Mouse (Mus musculus): ENCODE measurements around the gene Mmel1.

Gene Mmel1

GRCm38 (mm10) chr4:154864271-154864771 lies 5.1 kb upstream of the Mmel1 start:
- DNase-seq (ENCODE audit: low read depth, low spot score): peak; percentile 96

- DNase-seq (ENCODE audit: low read depth, low spot score): no peak
These were observed 4.2 kb upstream of the Mmel1 start for GRCm38 (mm10) chr4:154864961-154865760.

GRCm38 (mm10) chr4:154866391-154866790 lies 3.0 kb upstream of the Mmel1 start:
- no peak for DNase-seq (ENCODE audit: low read depth, low spot score)

GRCm38 (mm10) chr4:154867257-154867656 lies 2.1 kb upstream of the Mmel1 start:
- no peak for DNase-seq (ENCODE audit: low read depth, low spot score)

- DNase-seq (ENCODE audit: low read depth, low spot score): no peak
These were observed 1.3 kb downstream of the Mmel1 start for GRCm38 (mm10) chr4:154870721-154871120.

- peak; percentile 43 for DNase-seq (ENCODE audit: low read depth, low spot score)
These were observed 2.4 kb downstream of the Mmel1 start for GRCm38 (mm10) chr4:154871757-154872251.

- no peak for DNase-seq (ENCODE audit: low read depth, low spot score)
These were observed 3.8 kb downstream of the Mmel1 start for GRCm38 (mm10) chr4:154873186-154873585.

- peak; percentile 95 for DNase-seq (ENCODE audit: low read depth, low spot score)
These were observed 8.6 kb downstream of the Mmel1 start for GRCm38 (mm10) chr4:154877864-154878548.

GRCm38 (mm10) chr4:154880730-154881129 lies 11.3 kb downstream of the Mmel1 start:
- no peak for DNase-seq (ENCODE audit: low read depth, low spot score)

GRCm38 (mm10) chr4:154882014-154882659 lies 12.8 kb downstream of the Mmel1 start:
- no peak for DNase-seq (ENCODE audit: low read depth, low spot score)

GRCm38 (mm10) chr4:154885416-154885815 lies 16.0 kb downstream of the Mmel1 start:
- no peak for DNase-seq (ENCODE audit: low read depth, low spot score)

- DNase-seq (ENCODE audit: low read depth, low spot score): no peak
These were observed 17.6 kb downstream of the Mmel1 start for GRCm38 (mm10) chr4:154886876-154887592.

- no peak for DNase-seq (ENCODE audit: low read depth, low spot score)
These were observed 18.3 kb downstream of the Mmel1 start for GRCm38 (mm10) chr4:154887593-154888250.

- DNase-seq (ENCODE audit: low read depth, low spot score): no peak
These were observed 21.5 kb downstream of the Mmel1 start for GRCm38 (mm10) chr4:154890887-154891286.

- no peak for DNase-seq (ENCODE audit: low read depth, low spot score)
These were observed 26.2 kb downstream of the Mmel1 start for GRCm38 (mm10) chr4:154895549-154895948.

GRCm38 (mm10) chr4:154897676-154898465 lies 28.5 kb downstream of the Mmel1 start:
- DNase-seq (ENCODE audit: low read depth, low spot score): no peak

- peak; percentile 90 for DNase-seq (ENCODE audit: low read depth, low spot score)
These were observed 29.4 kb downstream of the Mmel1 start, which contains the start of gene Fam213b for GRCm38 (mm10) chr4:154898506-154899446. Fam213b (minus strand) TSS chr4:154899135.

GRCm38 (mm10) chr4:154902371-154902770 lies 33.0 kb downstream of the Mmel1 start:
- no peak for DNase-seq (ENCODE audit: low read depth, low spot score)
